Mouse (Mus musculus) intestine, embryonic 14.5 days (tissue): ENCODE data around the gene Pkhd1. TPM values are rescaled to one million over a fixed set of nuclear protein-coding genes. Genes with fewer than 3 reads are reported as not detected.
"Not testable (repeated sequence)": the region's sequence is repeated elsewhere in the genome, so short reads cannot be mapped to it uniquely, and the experiment has no call there.

Experiments
- ATAC-seq: fragments of 200-750 bp; cut with Nextera tagmentation; replicated peaks from 2 replicates; pipeline ENCODE4 v1.8.0; 2017; ENCODE audit warnings: low read depth, moderate number of reproducible peaks, moderate TSS enrichment, moderate library complexity; ENCODE audit not compliant: low FRiP score, low TSS enrichment
- DNase-seq: peaks from one replicate; pipeline ENCODE4 v3.0.0-alpha.2; 2018; ENCODE audit warnings: low spot score
- H3K27ac ChIP-seq: fragments of 300-500 bp; sonication (generic); 2 replicates; pipeline ENCODE4 v1.5.1; 2014; ENCODE audit warnings: low read depth, mild to moderate bottlenecking, control low read depth
- H3K27me3 ChIP-seq: fragments of 300-500 bp; sonication (generic); replicated peaks from 2 replicates; pipeline ENCODE4 v1.6.1; 2014; ENCODE audit warnings: low read length, control low read depth; ENCODE audit not compliant: control insufficient read depth, insufficient read depth
- H3K36me3 ChIP-seq: fragments of 300-500 bp; sonication (generic); 2 replicates; pipeline ENCODE4 v1.6.1; 2014; ENCODE audit warnings: low read length, control low read depth; ENCODE audit not compliant: control insufficient read depth, insufficient read depth
- H3K4me1 ChIP-seq: fragments of 300-500 bp; sonication (generic); replicated peaks from 2 replicates; pipeline ENCODE4 v1.6.1; 2014; ENCODE audit warnings: low read length, control low read depth, mixed read lengths; ENCODE audit not compliant: control insufficient read depth, insufficient read depth
- H3K4me2 ChIP-seq: fragments of 300-500 bp; sonication (generic); 2 replicates; pipeline ENCODE4 v1.6.1; 2014; ENCODE audit warnings: low read length
- H3K4me3 ChIP-seq: fragments of 300-500 bp; sonication (generic); 2 replicates; pipeline ENCODE4 v1.5.1; 2014; ENCODE audit warnings: low read depth, low read length, control low read depth, mixed read lengths
- H3K9ac ChIP-seq: fragments of 300-500 bp; sonication (generic); 2 replicates; pipeline ENCODE4 v1.6.1; 2014; ENCODE audit warnings: mild to moderate bottlenecking, low read length
- H3K9me3 ChIP-seq: fragments of 300-500 bp; sonication (generic); 2 replicates; pipeline ENCODE4 v1.6.1; 2016; ENCODE audit warnings: low read length, control low read depth; ENCODE audit not compliant: control insufficient read depth
- WGBS: fragments of 180-500 bp; shearing (Covaris S2); extraction: QIAGEN DNeasy Blood & Tissue Kit; methylation state at CpG from one replicate; pipeline ENCODE4 v1.1.7; 2014; 5-methylcytosine and 5-hydroxymethylcytosine counted together
- polyA plus RNA-seq: library from polyadenylated mRNA; unstranded; fragments of >200 nt; fragmentation: Nextera tagmentation; extraction: Ambion mirVana; gene quantifications from 2 replicates; pipeline ENCODE4 v1.2.1, GENCODE M21; 2014

Pkhd1 gene
- polyA plus RNA-seq, 1 experiment from 2014 or later, result 0.57 TPM

GRCm38 (mm10) chr1:20150627-20151026, 467.2 kb downstream of the Pkhd1 start:
- not testable (repeated sequence) for H3K4me3 ChIP-seq, H3K4me2 ChIP-seq, H3K27ac ChIP-seq, H3K27me3 ChIP-seq, H3K36me3 ChIP-seq, H3K9me3 ChIP-seq, H3K4me1 ChIP-seq, DNase-seq, ATAC-seq, H3K9ac ChIP-seq
- WGBS, result 93% methylated on average over 4 of the region's 4 CpGs

- no peak overlapping the region for H3K4me2 ChIP-seq
- no peaks in the 10 kb centered on the region for H3K9me3 ChIP-seq
- H3K36me3 ChIP-seq, result no peaks in the 10 kb centered on the region
- no peaks in the 10 kb centered on the region for H3K27me3 ChIP-seq
- no peak for ATAC-seq
- no peak overlapping the region for H3K9ac ChIP-seq
- no peaks in the 10 kb centered on the region for H3K4me1 ChIP-seq
- no peak for DNase-seq
- 72% methylated on average over 2 of the region's 2 CpGs for WGBS
- no peak overlapping the region for H3K27ac ChIP-seq
- H3K4me3 ChIP-seq, result no peak overlapping the region
These were observed 467.8 kb downstream of the Pkhd1 start for GRCm38 (mm10) chr1:20150016-20150415.

- no peaks in the 10 kb centered on the region for H3K36me3 ChIP-seq
- 73% methylated on average over 3 of the region's 3 CpGs for WGBS
- H3K9me3 ChIP-seq, result no peaks in the 10 kb centered on the region
- no peak overlapping the region for H3K4me3 ChIP-seq
- no peak for ATAC-seq
- no peak overlapping the region for H3K9ac ChIP-seq
- H3K4me1 ChIP-seq, result peaks cover 14% of the 10 kb centered on the region; the same call in 1 of the 2 replicates
- H3K27ac ChIP-seq, result no peak overlapping the region
- H3K4me2 ChIP-seq, result no peak overlapping the region
- no peaks in the 10 kb centered on the region for H3K27me3 ChIP-seq
- DNase-seq, result no peak
These were observed 481.7 kb downstream of the Pkhd1 start for GRCm38 (mm10) chr1:20136205-20136604.

GRCm38 (mm10) chr1:20135065-20135618, 482.7 kb downstream of the Pkhd1 start:
- DNase-seq, result no peak
- Histone ChIP-seq H3K4me3 (no peak overlapping the region), H3K4me2 (no peak overlapping the region), H3K9me3 (no peaks in the 10 kb centered on the region), H3K27ac (no peak overlapping the region), H3K9ac (no peak overlapping the region), H3K36me3 (no peaks in the 10 kb centered on the region), H3K27me3 (no peaks in the 10 kb centered on the region), H3K4me1 (peaks cover 14% of the 10 kb centered on the region; the same call in 1 of the 2 replicates)
- ATAC-seq, result no peak
- WGBS, result 37% methylated on average over 4 of the region's 4 CpGs

- Histone ChIP-seq H3K4me3 (no peak overlapping the region), H3K9me3 (no peaks in the 10 kb centered on the region), H3K27ac (no peak overlapping the region), H3K4me2 (no peak overlapping the region), H3K36me3 (no peaks in the 10 kb centered on the region), H3K27me3 (no peaks in the 10 kb centered on the region), H3K4me1 (peaks cover 10% of the 10 kb centered on the region; the same call in 1 of the 2 replicates), H3K9ac (no peak overlapping the region)
- ATAC-seq (no peak), DNase-seq (no peak)
- 92% methylated on average over 4 of the region's 4 CpGs for WGBS
These were observed 484.2 kb downstream of the Pkhd1 start for GRCm38 (mm10) chr1:20133636-20134035.

GRCm38 (mm10) chr1:20131786-20132596, 485.9 kb downstream of the Pkhd1 start:
- ATAC-seq (peak; percentile 55; the same call in 1 of the 2 replicates), DNase-seq (no peak)
- H3K27me3 ChIP-seq, result no peaks in the 10 kb centered on the region
- WGBS, result 58% methylated on average over 6 of the region's 6 CpGs
- no peak overlapping the region for H3K9ac ChIP-seq
- no peaks in the 10 kb centered on the region for H3K36me3 ChIP-seq
- H3K27ac ChIP-seq, result no peak overlapping the region
- H3K4me1 ChIP-seq, result peaks cover 10% of the 10 kb centered on the region; the same call in 1 of the 2 replicates
- H3K9me3 ChIP-seq, result no peaks in the 10 kb centered on the region
- H3K4me2 ChIP-seq, result no peak overlapping the region
- no peak overlapping the region for H3K4me3 ChIP-seq

GRCm38 (mm10) chr1:20117331-20117730, 500.5 kb downstream of the Pkhd1 start:
- Histone ChIP-seq H3K36me3 (no peaks in the 10 kb centered on the region), H3K4me2 (no peak overlapping the region), H3K27ac (no peak overlapping the region), H3K27me3 (no peaks in the 10 kb centered on the region), H3K9ac (no peak overlapping the region), H3K4me3 (no peak overlapping the region), H3K9me3 (no peaks in the 10 kb centered on the region), H3K4me1 (no peaks in the 10 kb centered on the region)
- WGBS, result 73% methylated on average over 1 of the region's 1 CpGs
- no peak for DNase-seq
- ATAC-seq, result no peak

GRCm38 (mm10) chr1:20069733-20070132, 548.1 kb downstream of the Pkhd1 start:
- WGBS, result 72% methylated on average over 3 of the region's 3 CpGs
- no peak for ATAC-seq
- H3K4me3 ChIP-seq, result no peak overlapping the region
- H3K9me3 ChIP-seq, result no peaks in the 10 kb centered on the region
- H3K27me3 ChIP-seq, result no peaks in the 10 kb centered on the region
- no peak overlapping the region for H3K9ac ChIP-seq
- DNase-seq, result no peak
- no peak overlapping the region for H3K4me2 ChIP-seq
- H3K27ac ChIP-seq, result no peak overlapping the region
- no peaks in the 10 kb centered on the region for H3K4me1 ChIP-seq
- no peaks in the 10 kb centered on the region for H3K36me3 ChIP-seq

GRCm38 (mm10) chr1:20058245-20058644, 559.6 kb downstream of the Pkhd1 start:
- Histone ChIP-seq H3K9me3 (no peaks in the 10 kb centered on the region), H3K9ac (no peak overlapping the region), H3K27me3 (no peaks in the 10 kb centered on the region), H3K4me3 (no peak overlapping the region), H3K4me2 (no peak overlapping the region), H3K4me1 (no peaks in the 10 kb centered on the region), H3K27ac (no peak overlapping the region), H3K36me3 (no peaks in the 10 kb centered on the region)
- 54% methylated on average over 3 of the region's 3 CpGs for WGBS
- DNase-seq (no peak), ATAC-seq (no peak)
